Mouse (Mus musculus): ENCODE data around the gene Usp43. TPM values are rescaled to one million over a fixed set of nuclear protein-coding genes. Genes with fewer than 3 reads are reported as not detected.
A peak's percentile ranks its signal among the peaks of the same experiment; 100 is the strongest.

The Usp43 gene
- 1.0 and 1.4 TPM in 2 replicates for polyA plus RNA-seq (2014; fragmentation: Nextera tagmentation; extraction: Ambion mirVana)

DNA sequence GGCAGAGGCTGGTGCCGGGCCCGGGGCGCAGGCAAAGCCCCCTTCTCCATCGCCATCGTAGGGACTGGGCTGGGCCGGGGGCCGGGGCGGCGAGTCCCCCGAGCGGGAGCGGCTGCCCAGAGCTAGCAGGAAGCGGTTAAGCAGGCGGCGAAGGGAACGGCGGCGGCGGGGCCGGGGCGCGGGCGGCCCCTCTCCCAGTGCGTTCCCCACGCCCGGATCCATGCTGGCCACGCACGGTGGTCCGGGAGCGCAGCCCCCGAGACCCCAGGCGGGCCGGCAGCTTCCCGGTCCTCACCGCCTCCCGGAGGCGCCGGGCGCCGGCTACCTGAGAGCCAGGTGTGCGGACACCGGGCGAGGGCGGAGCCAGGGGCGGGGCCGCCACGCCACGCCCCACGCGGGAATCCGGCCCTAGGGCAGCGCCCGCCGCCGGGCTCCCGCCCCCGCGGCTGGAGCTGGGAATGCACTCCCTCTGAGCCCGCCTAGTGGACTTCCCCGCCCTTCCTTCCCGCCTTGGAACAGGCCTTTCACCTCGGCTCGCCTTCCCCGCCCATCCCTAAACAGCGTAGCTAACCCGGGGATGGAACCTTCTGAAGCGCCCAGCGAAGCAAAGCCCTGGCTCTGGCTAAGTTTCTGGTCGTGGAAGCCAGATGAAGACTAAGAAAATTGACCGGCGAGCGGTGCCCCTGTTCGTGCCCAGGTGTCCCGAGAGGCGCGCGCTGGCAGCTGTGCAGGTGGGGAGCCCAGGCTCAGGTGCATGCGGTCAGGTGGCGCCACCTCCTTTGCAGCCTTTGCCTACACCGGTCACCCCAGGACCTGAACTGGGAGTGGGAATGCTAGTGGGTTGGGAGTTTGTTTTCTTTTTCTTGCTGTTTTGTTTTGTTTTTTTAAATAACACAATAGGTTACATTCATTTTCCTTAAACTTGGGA is at the start of gene Usp43:
Gene Usp43 (minus strand): TSS at position 327 of the 928 bp plus-strand sequence.
- WGBS, result under 1% methylated on average over 75 of the region's 80 CpGs
- Histone ChIP-seq H3K27me3 (ENCODE audit: control insufficient read depth, insufficient read depth, low read length) (peaks cover 20% of the 10 kb centered on the region), H3K36me3 (ENCODE audit: control insufficient read depth, insufficient read depth, low read length) (no peaks in the 10 kb centered on the region), H3K4me2 (ENCODE audit: low read depth, low read length, severe bottlenecking) (peak within 1 kb of the TSS; percentile 100), H3K4me1 (replicated peaks; ENCODE audit: control insufficient read depth, insufficient read depth, low read length) (no peaks in the 10 kb centered on the region; the same call in 1 of the 2 replicates), H3K9me3 (ENCODE audit: control insufficient read depth, low read length) (no peaks in the 10 kb centered on the region), H3K9ac (ENCODE audit: low read length) (peak within 1 kb of the TSS; percentile 59), H3K27ac (ENCODE audit: low read depth, low read length) (no peak within 1 kb of the TSS), H3K4me3 (ENCODE audit: low read depth, low read length) (peak within 1 kb of the TSS; percentile 71)
- peak; percentile 80 for DNase-seq (ENCODE audit: low spot score)
- ATAC-seq (replicated peaks; ENCODE audit: low FRiP score), result peak; percentile 73

DNA sequence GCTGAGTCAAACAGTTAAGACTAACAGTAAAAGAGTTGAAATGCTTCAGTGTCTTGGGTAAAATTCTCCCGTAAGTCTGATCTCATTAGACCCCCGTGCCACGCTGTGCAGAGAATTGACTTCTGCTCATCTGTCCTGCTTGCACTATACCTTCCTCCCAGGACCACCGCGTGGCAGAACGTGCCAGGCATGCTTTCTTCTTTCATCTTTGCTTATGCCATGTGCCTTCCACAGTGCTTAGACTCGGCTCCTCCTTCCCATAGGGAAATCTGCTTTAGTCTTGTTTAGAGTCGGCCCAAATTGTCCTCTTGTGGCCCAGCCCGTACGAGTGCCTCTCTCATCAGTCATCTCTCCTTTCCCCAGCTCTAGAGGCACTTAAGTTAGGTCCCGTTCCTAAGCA is 45.9 kb upstream of the Usp43 start:
- WGBS, result 79% methylated on average over 11 of the region's 11 CpGs
- H3K9me3 ChIP-seq (ENCODE audit: control insufficient read depth, low read length), result no peaks in the 10 kb centered on the region
- H3K27me3 ChIP-seq (ENCODE audit: control insufficient read depth, insufficient read depth, low read length), result no peaks in the 10 kb centered on the region
- no peak for DNase-seq (ENCODE audit: low spot score)
- no peak overlapping the region for H3K4me2 ChIP-seq (ENCODE audit: low read depth, low read length, severe bottlenecking)
- no peak for ATAC-seq (replicated peaks; ENCODE audit: low FRiP score)
- peaks cover 2% of the 10 kb centered on the region; the same call in 1 of the 2 replicates for H3K4me1 ChIP-seq (replicated peaks; ENCODE audit: control insufficient read depth, insufficient read depth, low read length)
- no peak overlapping the region for H3K27ac ChIP-seq (ENCODE audit: low read depth, low read length)
- no peak overlapping the region for H3K9ac ChIP-seq (ENCODE audit: low read length)
- no peaks in the 10 kb centered on the region; the same call in 1 of the 2 replicates for H3K36me3 ChIP-seq (ENCODE audit: control insufficient read depth, insufficient read depth, low read length)
- no peak overlapping the region for H3K4me3 ChIP-seq (ENCODE audit: low read depth, low read length)

GRCm38 (mm10) chr11:67965905-67966878 is 44.2 kb upstream of the Usp43 start, which contains the start of gene Stx8:
TSS of gene Stx8 (plus strand) at chr11:67966193.
- ATAC-seq (replicated peaks; ENCODE audit: low FRiP score), result peak; percentile 71; the same call in 1 of the 2 replicates
- under 1% methylated on average over 28 of the region's 28 CpGs for WGBS

GRCm38 (mm10) chr11:67965242-67965883 is 43.4 kb upstream of the Usp43 start, which contains the start of gene Cfap52:
TSS of gene Cfap52 (minus strand) at chr11:67965651.
- Histone ChIP-seq H3K4me3 (ENCODE audit: low read depth, low read length) (peak within 1 kb of the TSS; percentile 77), H3K4me1 (replicated peaks; ENCODE audit: control insufficient read depth, insufficient read depth, low read length) (peaks cover 2% of the 10 kb centered on the region; the same call in 1 of the 2 replicates), H3K9ac (ENCODE audit: low read length) (peak within 1 kb of the TSS; percentile 77), H3K27me3 (ENCODE audit: control insufficient read depth, insufficient read depth, low read length) (no peaks in the 10 kb centered on the region), H3K9me3 (ENCODE audit: control insufficient read depth, low read length) (no peaks in the 10 kb centered on the region), H3K27ac (ENCODE audit: low read depth, low read length) (no peak within 1 kb of the TSS), H3K36me3 (ENCODE audit: control insufficient read depth, insufficient read depth, low read length) (no peaks in the 10 kb centered on the region), H3K4me2 (ENCODE audit: low read depth, low read length, severe bottlenecking) (peak within 1 kb of the TSS; percentile 82)
- ATAC-seq (replicated peaks; ENCODE audit: low FRiP score) (peak; percentile 65), DNase-seq (ENCODE audit: low spot score) (peak; percentile 89)
- 7% methylated on average over 15 of the region's 15 CpGs for WGBS

More at GRCm38 (mm10) chr11:67965905-67966878, 44.2 kb upstream of the Usp43 start, which contains the start of gene Stx8:
- DNase-seq (ENCODE audit: low spot score), result peak; percentile 95
- Histone ChIP-seq H3K36me3 (ENCODE audit: control insufficient read depth, insufficient read depth, low read length) (no peaks in the 10 kb centered on the region), H3K27ac (ENCODE audit: low read depth, low read length) (no peak within 1 kb of the TSS), H3K4me3 (ENCODE audit: low read depth, low read length) (peak within 1 kb of the TSS; percentile 77), H3K9me3 (ENCODE audit: control insufficient read depth, low read length) (no peaks in the 10 kb centered on the region), H3K4me2 (ENCODE audit: low read depth, low read length, severe bottlenecking) (peak within 1 kb of the TSS; percentile 82), H3K9ac (ENCODE audit: low read length) (peak within 1 kb of the TSS; percentile 77), H3K27me3 (ENCODE audit: control insufficient read depth, insufficient read depth, low read length) (no peaks in the 10 kb centered on the region), H3K4me1 (replicated peaks; ENCODE audit: control insufficient read depth, insufficient read depth, low read length) (peaks cover 2% of the 10 kb centered on the region; the same call in 1 of the 2 replicates)

- no peaks in the 10 kb centered on the region for H3K36me3 ChIP-seq (ENCODE audit: control insufficient read depth, insufficient read depth, low read length)
- H3K27me3 ChIP-seq (ENCODE audit: control insufficient read depth, insufficient read depth, low read length), result no peaks in the 10 kb centered on the region
- peaks cover 2% of the 10 kb centered on the region; the same call in 1 of the 2 replicates for H3K4me1 ChIP-seq (replicated peaks; ENCODE audit: control insufficient read depth, insufficient read depth, low read length)
- 77% methylated on average over 6 of the region's 6 CpGs for WGBS
- no peak overlapping the region for H3K4me2 ChIP-seq (ENCODE audit: low read depth, low read length, severe bottlenecking)
- no peak overlapping the region for H3K4me3 ChIP-seq (ENCODE audit: low read depth, low read length)
- ATAC-seq (replicated peaks; ENCODE audit: low FRiP score) (no peak), DNase-seq (ENCODE audit: low spot score) (no peak)
- H3K9me3 ChIP-seq (ENCODE audit: control insufficient read depth, low read length), result no peaks in the 10 kb centered on the region
- H3K9ac ChIP-seq (ENCODE audit: low read length), result no peak overlapping the region
- H3K27ac ChIP-seq (ENCODE audit: low read depth, low read length), result no peak overlapping the region
These were observed 42.2 kb upstream of the Usp43 start for GRCm38 (mm10) chr11:67964110-67964509.

DNA sequence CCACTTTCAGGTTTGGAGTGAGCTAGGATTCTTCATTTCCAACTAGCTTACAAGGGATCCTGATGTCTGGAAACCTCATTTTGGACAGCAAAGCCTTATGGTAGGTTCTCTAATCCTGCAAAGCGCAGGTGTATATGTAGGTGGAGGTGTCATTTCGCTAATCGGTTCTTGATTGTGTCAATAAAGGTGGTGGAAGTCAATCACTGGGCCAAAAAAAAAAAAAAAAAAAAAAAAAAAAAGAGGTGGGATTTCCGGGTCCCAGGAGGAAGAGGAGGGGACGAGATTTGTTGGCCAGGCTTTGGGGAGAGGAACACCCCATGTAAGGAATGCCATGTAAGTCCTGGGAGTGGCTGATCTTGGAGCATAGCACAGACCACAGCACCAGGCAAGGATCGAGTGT is 32.5 kb upstream of the Usp43 start:
- DNase-seq (ENCODE audit: low spot score), result no peak
- Histone ChIP-seq H3K4me3 (ENCODE audit: low read depth, low read length) (no peak overlapping the region), H3K4me2 (ENCODE audit: low read depth, low read length, severe bottlenecking) (no peak overlapping the region), H3K27me3 (ENCODE audit: control insufficient read depth, insufficient read depth, low read length) (no peaks in the 10 kb centered on the region), H3K4me1 (replicated peaks; ENCODE audit: control insufficient read depth, insufficient read depth, low read length) (no peaks in the 10 kb centered on the region), H3K36me3 (ENCODE audit: control insufficient read depth, insufficient read depth, low read length) (no peaks in the 10 kb centered on the region), H3K27ac (ENCODE audit: low read depth, low read length) (no peak overlapping the region), H3K9ac (ENCODE audit: low read length) (no peak overlapping the region), H3K9me3 (ENCODE audit: control insufficient read depth, low read length) (no peaks in the 10 kb centered on the region)
- ATAC-seq (replicated peaks; ENCODE audit: low FRiP score), result no peak
- 86% methylated on average over 6 of the region's 6 CpGs for WGBS

DNA sequence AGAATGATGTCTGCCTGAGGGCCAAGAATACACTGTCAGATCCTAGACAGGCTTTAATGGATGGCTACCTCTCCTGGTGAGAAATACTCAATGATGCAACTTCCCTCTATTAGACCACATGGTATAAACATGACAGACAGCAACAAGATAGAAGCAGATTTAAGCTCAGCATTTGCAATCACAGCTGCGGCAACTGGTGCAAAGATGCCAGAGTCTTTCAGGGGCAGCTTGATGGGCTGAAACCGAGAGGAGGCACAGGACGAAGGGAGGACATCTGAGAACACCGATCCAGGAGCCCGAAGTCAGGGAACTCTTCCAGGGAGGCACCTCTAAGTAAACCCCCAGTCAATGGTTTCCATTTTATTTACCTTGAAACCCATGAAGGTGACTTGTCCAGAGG is 31.7 kb upstream of the Usp43 start:
- Histone ChIP-seq H3K4me3 (ENCODE audit: low read depth, low read length) (no peak overlapping the region), H3K4me2 (ENCODE audit: low read depth, low read length, severe bottlenecking) (no peak overlapping the region), H3K36me3 (ENCODE audit: control insufficient read depth, insufficient read depth, low read length) (no peaks in the 10 kb centered on the region), H3K4me1 (replicated peaks; ENCODE audit: control insufficient read depth, insufficient read depth, low read length) (no peaks in the 10 kb centered on the region), H3K9ac (ENCODE audit: low read length) (no peak overlapping the region), H3K9me3 (ENCODE audit: control insufficient read depth, low read length) (no peaks in the 10 kb centered on the region), H3K27ac (ENCODE audit: low read depth, low read length) (no peak overlapping the region), H3K27me3 (ENCODE audit: control insufficient read depth, insufficient read depth, low read length) (no peaks in the 10 kb centered on the region)
- ATAC-seq (replicated peaks; ENCODE audit: low FRiP score), result no peak
- WGBS, result 87% methylated on average over 5 of the region's 5 CpGs
- no peak for DNase-seq (ENCODE audit: low spot score)
